Mouse (Mus musculus): ENCODE results near the gene Rspo4.

The Rspo4 gene

DNA sequence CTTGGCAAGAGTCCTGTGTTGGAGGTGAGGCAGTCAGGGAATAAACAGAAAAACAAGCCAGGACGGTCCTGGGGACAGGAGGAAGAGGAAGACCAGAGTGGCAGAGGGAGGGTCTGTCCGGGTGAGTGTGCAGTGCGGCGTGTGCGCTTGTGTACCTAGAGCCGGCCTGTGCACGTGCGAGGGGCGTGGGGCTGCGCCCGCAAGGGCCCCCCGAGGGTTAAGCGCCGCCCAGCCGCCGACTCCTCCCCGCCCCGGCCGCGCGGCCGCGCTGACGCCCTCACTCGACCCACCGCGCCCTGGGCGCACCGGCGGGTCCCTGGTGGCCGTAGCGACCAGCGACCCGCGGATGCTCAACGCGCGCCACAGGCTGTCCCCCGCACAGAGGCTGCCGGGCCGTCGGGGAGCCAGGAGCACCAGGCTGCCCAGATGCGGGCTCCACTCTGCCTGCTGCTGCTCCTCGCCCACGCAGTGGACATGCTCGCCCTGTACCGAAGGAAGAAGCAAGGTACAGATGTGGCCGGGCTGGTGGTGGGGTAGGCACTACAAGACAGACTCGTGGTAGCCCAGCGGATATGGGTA, at the start of gene Rspo4:
Gene Rspo4 (plus strand): TSS at position 280 of the 579 bp plus-strand sequence.
- DNase-seq = no peak

DNA sequence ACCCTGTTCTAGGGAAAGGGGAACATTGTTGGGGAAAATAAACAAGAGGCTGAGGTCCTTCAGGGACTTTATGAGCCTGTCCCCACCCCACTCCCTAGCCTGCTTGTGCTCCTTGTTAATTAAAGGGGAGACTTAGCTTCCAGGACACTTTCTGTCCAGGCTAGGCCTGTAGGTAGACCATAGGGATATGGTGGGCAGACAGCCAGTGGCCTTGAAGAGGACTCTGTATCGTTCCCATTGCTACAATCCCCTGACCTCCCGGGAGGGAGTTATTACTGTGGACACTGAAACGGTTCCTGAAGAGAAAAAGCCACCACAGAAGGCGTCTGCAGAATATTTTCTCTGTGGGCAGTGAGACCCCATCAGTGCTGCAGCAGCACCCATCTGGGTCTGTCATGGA, 27.1 kb upstream of the Rspo4 start:
- no peak for DNase-seq

DNA sequence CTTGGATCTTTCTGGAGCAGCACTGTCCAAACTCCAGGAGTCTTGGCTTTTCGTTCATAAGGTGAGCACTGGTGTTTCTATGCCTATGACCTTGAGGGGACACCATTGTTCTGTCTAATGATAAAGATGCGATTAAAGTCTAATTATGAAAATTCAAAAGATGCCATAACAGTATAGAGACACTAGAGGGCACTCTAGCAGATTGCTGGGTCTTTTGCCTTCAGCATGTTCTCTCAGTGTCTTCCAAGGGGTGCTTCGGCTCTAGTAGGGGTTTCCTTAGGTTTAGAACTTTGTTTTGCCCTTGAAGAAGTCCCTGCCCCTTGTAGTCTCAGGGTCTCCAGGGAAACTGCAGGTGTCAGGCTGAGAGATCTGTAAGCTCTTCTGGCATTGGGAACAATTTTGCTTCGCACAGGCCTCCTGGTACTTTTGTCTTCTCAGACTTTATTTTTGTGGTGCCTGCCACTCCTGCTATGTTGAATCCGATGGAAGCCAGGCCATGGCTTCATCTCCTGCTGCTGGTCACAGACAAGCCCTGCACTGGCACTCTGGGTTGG, 19.6 kb downstream of the Rspo4 start:
- DNase-seq = peak; percentile 52

GRCm38 (mm10) chr2:151864941-151865340, 22.2 kb downstream of the Rspo4 start:
- DNase-seq = peak; percentile 63

DNA sequence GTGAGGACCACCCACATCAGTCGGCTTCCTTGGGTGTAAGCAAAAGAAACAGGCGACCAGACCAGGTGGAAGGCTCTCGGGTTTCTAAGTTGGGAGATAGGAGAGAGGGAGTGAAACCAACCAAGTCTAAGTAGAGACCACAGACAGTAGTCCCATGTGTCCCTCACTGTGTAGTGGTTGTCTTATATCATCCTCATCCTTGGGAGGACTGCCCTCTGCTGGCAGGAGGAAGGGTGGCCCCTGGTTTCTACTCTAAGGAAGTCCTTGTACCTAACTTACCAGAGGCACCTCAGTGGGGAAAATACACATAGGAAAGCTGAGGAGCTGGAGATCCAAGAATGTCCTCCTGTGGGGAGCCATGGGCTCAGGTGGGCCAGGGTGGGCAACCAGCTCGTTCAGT, 23.8 kb downstream of the Rspo4 start:
- peak; percentile 88 for DNase-seq

DNA sequence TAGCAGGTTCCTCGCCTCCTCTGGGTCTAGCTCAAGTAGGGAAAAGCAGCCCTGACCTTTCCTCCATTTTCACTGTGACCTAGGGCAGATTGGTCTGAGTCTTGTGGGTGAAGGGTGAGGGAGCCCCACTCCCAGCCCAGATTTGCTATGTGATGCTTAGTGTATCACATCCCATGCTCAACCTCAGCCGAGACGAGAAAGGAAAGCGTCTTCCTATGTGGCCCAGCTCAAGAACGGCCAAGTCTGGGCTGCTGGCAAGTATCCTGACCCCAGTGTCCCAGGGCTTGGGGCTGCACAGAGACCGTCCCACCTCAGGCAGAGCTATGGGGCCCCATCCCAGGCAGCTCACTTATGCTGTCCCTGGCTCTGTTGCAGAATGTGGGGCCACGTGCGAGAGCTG, 25.5 kb downstream of the Rspo4 start:
- DNase-seq = peak; percentile 77

GRCm38 (mm10) chr2:151874551-151874950, 31.8 kb downstream of the Rspo4 start:
- DNase-seq = peak; percentile 80

GRCm38 (mm10) chr2:151876012-151876485, 33.3 kb downstream of the Rspo4 start:
- DNase-seq = peak; percentile 92

- peak; percentile 35 for DNase-seq
Observed at GRCm38 (mm10) chr2:151878645-151879044, 35.9 kb downstream of the Rspo4 start.

- peak; percentile 86 for DNase-seq
Observed at GRCm38 (mm10) chr2:151879760-151880159, 37.0 kb downstream of the Rspo4 start.

DNA sequence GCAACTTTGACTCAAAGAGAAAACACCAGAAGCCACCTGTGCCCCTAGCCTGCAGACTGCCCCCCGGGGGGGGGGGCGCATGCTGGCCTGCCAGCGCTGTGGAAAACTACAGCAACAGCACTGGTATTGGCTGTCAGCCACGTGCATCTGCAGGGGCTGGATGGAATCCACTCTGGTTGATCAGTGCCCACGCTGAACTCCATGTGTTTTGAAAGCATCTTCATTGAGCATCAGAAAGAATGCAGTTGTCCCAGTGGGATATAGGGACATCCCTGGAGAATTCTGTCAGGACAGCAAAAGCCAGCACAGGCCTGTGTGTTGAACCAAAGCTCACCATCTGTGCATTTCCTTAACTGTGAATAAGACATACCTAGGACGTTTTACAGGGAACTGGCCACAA, 48.3 kb downstream of the Rspo4 start:
- DNase-seq = peak; percentile 80

DNA sequence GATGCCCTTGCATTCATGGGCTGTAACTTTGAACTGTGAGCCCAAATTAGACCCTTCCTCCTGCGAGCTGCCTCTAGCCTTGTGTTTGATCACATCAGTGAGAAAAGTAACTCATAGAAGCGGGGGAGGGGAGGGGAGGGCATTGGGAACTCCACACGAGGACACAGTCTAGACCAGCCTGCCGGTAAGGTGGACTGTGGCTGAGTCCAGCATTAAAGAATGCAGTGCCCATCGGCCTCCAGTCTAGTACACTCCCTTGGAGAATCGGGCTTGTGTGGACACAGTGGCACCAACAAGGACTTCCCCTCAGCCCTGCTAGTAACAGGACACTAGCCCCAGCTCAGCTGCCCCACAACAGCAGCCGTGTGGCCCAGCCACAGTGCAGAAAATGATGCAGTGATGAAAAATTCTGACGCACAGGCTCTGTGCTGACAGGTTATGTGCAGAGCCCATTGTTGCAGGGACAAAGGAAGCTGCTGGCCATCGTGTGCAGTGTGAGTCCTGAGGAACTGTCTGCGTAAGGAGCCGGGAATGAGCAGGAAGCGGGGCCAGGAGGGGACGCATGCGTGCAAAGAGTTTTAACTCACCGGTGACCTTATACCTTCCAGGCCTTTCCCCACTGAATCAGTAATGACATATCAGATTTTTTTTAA, 50.5 kb downstream of the Rspo4 start:
- peak; percentile 72 for DNase-seq

- peak; percentile 79 for DNase-seq
Observed at GRCm38 (mm10) chr2:151894209-151894980, 51.7 kb downstream of the Rspo4 start.

- peak; percentile 87 for DNase-seq
Observed at GRCm38 (mm10) chr2:151895911-151896310, 53.2 kb downstream of the Rspo4 start.

DNA sequence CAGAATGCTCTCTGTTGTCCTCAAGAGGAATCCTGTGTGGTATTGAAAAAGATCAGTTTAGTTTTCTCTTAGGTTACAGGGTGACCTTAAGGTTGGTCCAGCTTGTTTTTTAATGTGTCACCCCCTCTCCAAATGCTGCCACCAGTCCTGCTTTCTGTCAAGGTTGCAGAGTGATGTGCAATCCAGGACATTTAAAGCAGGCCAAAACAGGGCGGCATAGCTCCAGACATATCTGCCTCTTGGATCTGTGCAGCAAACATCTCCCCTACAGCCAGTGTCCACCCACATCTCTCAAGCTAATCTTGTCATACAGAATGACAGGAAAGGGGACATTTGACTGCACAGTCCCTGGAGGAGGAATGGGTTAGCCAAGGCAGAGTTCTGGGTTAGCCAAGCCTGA, 55.4 kb downstream of the Rspo4 start:
- DNase-seq = peak; percentile 74

DNA sequence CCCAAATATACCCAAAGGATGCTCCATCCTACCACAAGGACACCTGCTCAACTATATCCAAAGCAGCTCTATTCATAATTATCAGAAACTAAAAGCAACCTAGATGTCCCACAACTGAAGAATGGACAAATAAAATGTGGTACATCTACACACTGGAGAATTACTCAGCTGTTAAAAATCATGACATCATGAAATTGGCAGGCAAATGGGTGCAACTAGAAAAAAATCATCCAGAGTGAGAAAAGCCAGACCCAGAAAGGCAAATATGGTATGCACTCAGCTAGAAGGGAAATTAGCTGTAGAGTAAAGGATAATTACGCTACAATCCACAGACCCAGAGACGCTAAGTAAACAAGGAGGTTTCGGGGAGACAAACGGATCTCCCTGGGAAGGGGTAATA, 58.1 kb downstream of the Rspo4 start:
- no peak for DNase-seq

DNA sequence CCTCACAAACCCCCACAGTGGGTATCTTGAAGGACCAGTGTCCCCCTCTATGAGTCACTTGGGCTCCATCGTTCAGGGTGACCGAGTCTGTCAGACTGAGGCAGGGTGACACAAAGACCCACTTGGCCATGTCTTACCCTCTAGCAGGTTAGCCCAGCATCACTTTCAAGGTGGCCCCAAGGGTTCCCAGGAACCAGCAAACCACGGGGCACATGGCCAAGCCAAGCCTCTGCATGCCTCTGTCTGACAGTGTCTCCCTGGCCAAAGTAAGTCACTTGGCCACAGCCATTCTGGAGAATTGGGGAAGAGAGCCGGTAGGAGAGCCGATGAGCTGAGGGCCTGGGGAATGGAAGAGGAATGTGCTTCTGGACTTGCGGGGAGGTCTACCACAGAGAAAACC, 60.5 kb downstream of the Rspo4 start:
- peak; percentile 84 for DNase-seq

GRCm38 (mm10) chr2:151903933-151904332, 61.2 kb downstream of the Rspo4 start:
- DNase-seq = peak; percentile 76

GRCm38 (mm10) chr2:151904636-151905035, 61.9 kb downstream of the Rspo4 start:
- DNase-seq = peak; percentile 90

- peak; percentile 1 for DNase-seq
Observed at GRCm38 (mm10) chr2:151907020-151907419, 64.3 kb downstream of the Rspo4 start.

GRCm38 (mm10) chr2:151909386-151909785, 66.7 kb downstream of the Rspo4 start:
- DNase-seq = peak; percentile 79

DNA sequence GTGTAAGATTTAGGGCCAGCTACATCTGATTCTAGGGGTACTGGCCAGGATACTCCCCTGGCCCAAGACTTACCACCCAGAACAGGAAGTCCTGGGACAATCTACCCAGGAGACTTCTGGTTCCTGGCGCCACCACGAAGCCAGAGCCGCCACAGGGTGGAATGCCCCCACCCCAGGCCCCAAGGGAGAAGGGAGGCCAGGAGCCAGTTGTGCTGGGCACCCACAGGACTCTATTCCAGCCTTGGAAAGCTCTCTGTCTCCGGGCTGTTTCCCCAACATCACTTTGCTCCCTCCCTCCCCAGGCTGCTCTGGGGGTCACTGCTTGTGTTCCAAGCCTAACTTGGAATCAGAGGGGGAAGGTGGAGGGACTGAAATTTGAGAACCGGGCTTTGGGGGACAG, 67.8 kb downstream of the Rspo4 start:
- peak; percentile 90 for DNase-seq

DNA sequence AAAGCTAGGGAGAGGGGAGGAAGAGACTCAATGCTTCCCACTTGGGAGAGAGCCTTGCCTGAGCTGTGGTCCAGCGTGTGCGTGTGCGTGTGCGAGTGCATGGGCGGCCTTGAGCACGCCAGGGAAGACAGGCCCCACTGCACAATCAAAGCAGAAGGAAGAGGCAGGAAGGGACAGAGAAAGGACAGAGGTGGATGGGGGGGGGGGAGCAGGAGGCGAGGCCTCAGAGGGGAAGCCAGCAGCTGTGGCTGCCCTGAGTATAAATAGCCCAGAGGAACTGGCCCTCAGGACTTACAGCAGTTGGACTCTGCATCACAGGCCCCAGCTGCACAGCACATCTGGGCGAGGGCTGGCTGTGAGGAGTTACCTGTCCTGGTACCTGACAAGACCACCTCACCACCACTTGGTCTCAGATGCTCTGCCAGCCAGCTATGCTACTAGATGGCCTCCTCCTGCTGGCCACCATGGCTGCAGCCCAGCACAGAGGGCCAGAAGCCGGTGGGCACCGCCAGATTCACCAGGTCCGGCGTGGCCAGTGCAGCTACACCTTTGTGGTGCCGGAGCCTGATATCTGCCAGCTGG, 68.3 kb downstream of the Rspo4 start, which contains the start of gene Angpt4:
Gene Angpt4 (plus strand): TSS at position 292 of the 582 bp plus-strand sequence.
- peak; percentile 94 for DNase-seq
